Mouse (Mus musculus) thymus, postnatal 4 days (tissue): ENCODE data around the gene Exoc7.

Source experiments
- DNase-seq: peaks from one replicate; pipeline ENCODE4 v3.0.0; 2021

Gene Exoc7

DNA sequence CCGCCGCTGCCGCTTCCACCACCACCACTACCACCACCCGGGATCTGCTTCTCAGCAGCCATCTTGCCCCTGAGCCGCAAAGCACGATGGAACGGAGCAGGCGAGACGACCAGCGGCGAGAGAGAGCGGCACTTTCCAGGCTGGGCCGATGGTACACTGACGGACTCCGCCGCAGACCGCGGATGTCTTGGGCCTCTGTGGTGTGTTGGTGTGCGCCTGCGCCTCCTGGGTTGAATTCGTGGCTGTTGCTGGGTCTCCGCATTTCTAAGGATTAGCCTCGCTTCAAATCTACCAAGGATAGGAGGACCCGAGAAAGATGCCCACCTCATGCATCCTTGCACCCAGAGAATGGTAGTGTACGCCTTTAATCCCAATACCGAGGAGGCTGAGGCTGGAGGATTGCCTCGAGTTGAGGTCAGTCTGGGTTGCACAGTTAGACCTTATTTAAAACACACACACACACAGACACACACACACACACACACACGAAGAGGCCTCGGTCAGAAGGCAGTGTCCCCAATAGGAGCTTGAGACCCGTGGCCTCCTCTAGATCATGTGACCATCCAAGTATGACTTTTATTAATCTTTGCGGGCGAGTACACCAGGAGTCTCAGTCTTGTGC is 32.9 kb downstream of the Exoc7 start, which contains the start of gene Srp68:
TSS of gene Srp68 (minus strand) at position 173 of the 622 bp plus-strand sequence.
- DNase-seq = peak; percentile 92

- DNase-seq = no peak
Measured at GRCm38 (mm10) chr11:116273469-116274044, 33.5 kb downstream of the Exoc7 start.

- DNase-seq = no peak
Measured at GRCm38 (mm10) chr11:116272589-116273468, 34.2 kb downstream of the Exoc7 start.

DNA sequence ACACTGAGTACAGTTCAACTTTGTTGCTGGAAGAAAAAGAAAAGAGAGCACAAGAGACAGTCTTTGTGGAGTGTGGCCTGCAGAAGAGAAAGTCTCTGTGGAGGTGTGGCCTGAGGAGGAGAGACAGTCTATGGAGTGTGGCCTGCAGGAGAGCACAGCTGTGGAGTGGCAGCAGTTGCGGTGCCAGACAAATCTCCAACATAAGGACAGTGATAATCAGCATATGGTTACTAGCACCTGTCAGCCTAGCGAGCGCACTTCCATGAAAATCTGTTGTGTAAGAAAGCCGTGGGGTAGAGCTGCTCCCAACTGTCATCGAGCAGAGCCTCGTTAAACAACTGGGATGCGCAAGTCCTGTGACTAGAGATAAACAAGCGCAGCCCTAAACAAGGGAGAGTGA is 37.5 kb downstream of the Exoc7 start:
- DNase-seq = no peak

- no peak for DNase-seq
Measured at GRCm38 (mm10) chr11:116268313-116268712, 38.7 kb downstream of the Exoc7 start.

DNA sequence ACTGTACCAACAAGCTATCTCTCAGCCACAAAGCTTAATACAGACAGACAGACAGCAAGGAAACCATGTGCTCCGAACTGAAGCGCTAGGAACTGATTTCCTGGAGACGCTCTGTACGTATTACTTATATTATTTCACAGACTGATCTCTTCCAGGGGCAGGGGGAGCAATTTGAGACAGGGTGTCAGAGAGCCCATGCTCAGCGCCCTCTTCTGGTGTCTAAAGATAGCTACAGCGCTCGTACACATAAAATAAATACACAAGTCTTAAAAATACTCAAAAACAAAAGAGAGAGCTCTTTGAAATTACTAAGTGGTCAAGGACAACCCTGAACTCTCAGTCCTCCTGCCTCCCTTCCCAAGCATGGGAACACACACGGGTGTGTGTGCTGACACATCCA is 39.4 kb downstream of the Exoc7 start:
- no peak for DNase-seq

GRCm38 (mm10) chr11:116265850-116266249 is 41.2 kb downstream of the Exoc7 start:
- DNase-seq = no peak

DNA sequence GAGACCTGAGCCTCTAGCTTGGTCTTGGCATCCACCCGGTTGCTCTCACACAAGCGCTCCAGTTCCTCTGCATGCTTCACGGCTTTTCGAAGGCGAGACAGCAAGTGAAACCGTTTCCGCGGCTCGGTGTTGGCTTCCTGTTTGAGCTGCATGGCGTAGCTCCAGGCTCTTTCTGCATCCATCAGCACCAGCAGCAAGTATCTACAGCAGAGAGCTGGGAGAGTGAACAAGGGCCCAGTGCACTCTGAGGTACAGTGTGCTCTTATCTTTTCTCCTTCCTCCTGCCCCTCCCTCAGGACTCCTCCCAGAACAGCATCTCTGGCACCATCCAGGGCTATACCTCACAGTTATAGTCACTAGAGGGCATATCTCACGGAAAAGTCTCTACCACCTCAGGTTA is 41.7 kb downstream of the Exoc7 start:
- peak; percentile 44 for DNase-seq

DNA sequence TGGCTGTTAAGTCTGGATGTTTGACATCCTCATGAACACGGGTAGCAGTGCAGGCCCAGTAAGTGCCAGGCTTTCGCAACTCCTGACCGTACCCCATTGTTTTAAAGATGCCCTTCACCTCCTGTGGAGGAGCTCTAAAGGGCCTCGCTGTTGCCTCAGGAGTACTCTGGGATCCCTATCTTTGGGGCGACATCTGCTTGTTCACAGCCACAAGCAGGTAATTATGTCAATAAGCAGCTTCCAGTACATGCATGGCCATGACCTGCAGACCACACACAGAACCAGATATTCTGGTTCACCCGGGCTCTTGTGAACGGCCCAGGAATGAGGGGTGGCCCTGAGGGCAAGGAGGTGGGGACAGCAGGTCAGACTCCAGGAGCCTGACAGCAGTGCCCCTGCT is 46.8 kb downstream of the Exoc7 start:
- no peak for DNase-seq

DNA sequence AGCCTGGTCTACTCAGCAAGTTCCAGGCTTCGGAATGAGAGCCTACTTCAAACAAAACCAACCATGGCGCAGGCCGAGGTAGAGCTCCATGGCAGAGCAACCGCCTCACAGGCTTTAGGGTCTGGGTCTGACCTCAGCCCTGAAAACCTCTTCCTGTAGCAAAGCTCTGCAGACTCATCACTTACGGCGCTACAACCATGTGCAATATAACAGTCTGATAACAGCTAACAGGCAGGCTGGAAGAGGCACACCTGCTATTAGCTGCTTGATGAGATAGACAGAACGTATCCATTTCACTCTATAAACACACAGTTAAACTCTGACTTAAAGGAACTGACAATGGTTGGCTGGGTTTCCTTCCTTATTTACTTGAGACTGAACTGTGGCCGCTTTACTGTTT is 47.6 kb downstream of the Exoc7 start:
- DNase-seq = peak; percentile 41

GRCm38 (mm10) chr11:116255982-116256675 is 50.9 kb downstream of the Exoc7 start:
- no peak for DNase-seq

DNA sequence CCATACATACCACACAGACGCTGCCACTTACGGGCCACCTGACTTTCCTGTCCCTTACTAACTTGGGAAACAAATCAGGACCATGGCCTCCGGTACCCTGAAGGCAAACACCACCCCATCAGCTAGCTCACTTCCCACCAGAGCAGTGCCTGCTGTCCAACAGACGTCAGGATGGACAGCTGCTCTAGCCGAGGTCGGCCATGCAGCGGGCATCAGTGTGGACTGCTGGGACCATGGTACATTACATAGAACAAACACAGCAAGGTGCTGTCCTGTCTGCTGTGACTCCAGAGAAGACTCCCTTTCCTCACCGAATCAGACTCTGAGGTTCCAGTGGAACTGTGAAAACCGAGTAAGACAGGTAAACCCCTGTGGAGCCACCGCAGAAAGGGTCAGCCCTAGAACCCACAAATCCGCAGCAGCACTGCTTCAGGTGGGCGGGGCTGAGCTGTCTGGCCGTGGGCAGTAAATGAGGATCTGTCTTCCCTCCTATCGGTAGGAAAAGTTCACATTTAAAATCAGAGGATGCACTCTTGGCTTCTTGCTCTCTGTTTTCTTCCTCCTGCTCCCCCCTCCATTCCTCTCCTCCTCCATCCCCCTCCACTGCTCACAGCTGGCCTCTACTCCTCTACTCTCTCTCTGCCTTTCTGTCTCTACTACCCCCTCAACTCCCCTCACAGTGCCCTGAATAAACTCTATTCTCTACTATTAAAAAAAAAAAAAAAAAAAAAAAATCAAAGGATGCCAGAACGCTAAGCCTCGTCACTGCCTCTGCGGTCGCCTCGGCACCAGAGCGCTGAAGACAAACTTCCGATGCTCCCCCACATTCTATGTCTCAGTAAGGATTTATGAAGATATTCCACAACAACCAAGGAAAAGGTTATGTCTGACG is 51.7 kb downstream of the Exoc7 start:
- no peak for DNase-seq

DNA sequence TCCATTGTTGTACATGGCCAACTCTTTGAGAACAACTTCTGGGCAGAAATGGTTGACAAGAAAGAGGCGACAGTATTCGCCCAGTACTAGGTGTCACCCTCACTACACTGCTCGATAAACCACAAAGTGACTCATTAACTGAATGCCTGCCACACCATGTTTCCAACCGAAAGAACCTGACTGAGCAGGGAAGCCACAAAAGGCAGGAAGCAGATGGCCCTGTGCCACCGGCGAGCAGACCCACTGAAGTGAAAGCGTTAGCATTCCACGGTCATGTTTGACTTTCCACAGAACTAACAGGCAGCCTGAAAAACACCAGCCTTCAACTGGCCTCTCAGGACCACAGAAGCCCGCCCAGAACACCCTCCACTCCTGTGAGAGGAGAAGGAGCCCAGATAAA is 52.4 kb downstream of the Exoc7 start:
- DNase-seq = no peak

- peak; percentile 46 for DNase-seq
Measured at GRCm38 (mm10) chr11:116253076-116253600, 53.9 kb downstream of the Exoc7 start.

DNA sequence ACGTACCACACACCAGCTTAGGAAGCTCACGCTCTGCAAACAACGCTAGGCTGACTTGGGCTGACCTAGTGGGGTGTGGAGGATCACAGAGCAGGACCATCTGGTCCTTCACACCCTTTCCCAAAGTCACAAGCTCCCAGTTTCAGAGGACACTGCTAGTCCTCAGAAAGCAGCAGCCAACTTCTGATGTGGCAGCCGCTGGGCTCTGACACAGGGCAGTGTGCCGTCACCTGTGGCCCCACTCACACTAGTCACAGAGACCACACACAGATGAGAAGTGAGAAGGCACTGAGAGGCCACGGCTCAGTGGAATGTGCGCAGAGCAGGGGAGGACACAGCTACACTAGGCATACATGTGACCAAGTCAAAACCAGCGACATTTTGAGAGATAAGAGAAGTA is 56.1 kb downstream of the Exoc7 start:
- DNase-seq = no peak

GRCm38 (mm10) chr11:116247502-116248222 is 59.4 kb downstream of the Exoc7 start:
- no peak for DNase-seq

- DNase-seq = no peak
Measured at GRCm38 (mm10) chr11:116245616-116246015, 61.4 kb downstream of the Exoc7 start.

DNA sequence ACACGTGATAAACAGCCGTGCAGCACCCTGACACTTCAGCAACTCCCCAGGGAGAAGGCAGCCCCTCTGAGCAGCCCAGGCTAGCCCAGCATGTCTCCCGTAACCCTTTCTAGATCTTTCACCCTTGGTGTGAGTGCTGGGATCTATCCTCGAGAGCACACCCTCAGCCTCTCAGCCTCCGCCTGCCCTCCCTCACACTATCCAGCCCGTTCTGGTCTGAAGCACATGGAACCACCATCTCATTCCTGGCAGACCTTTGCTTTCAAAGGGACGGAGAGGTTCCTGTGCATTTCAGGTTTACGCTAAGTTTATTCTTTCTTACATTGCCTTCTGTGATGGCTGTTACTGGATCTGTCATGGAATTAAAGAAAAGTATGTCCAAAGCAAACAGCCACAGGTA is 62.5 kb downstream of the Exoc7 start:
- no peak for DNase-seq

DNA sequence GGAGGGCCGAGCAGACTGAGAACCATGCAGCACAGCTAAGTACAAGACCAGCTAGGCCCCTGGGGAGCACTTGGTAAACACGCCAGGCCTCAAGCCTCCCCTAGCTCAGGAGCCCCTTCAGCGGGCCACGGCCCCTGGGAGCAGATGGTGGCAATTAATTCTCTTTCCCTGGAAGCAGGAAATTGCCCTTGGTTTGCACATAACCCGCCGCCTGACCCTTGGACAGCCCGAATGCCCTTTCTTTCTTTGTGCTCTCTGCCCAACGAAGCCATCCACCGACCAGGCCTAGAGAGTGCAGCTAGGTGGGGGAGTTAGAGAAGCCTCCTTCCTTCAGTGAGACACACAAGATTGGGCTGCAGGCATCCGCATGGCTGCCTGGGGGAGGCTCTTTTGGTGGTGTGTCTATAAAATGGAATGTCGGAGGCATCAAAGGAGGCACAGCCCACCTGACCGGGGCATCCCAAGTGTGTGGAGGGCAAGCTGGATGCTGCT is 65.2 kb downstream of the Exoc7 start:
- DNase-seq = no peak

DNA sequence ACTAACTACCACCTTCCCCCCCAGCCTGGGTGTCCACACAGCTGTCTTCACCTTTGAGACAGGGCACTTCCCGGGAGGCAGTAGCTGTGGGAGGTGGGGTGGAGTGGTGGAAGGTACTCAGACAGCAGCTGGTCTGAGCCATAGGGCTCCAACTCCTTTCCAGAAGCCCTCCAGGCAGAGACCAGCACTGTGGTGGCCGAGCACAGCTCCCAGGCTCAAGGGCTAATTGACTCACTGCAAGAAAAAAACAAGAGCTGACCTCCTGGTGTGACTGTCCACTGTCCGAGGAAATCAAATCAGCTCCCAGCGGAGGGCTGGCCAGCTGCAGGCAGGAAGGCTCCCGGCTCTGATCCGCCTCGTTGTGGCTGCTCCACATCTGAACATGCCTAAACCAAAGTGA is 67.2 kb downstream of the Exoc7 start:
- DNase-seq = no peak
